Comparison of ENCODE assay signal across 25 mouse cellular contexts in genomic region chr12:70040981-70041380, GRCm38 (mm10).
"Had no signal": no experiment of that assay in that cellular context is flagged by ENCODE, and none has a peak within 500 bp of the region (broad histone marks: within the 10 kb centered on the region; RNA-seq: fewer than 3 reads in every experiment).

No protein-coding gene starts in this region.

- H3K9me3 ChIP-seq: heart, embryonic 15.5 days; hindbrain, embryonic 13.5 days; hindbrain, embryonic 15.5 days; intestine, embryonic 15.5 days; limb, embryonic 13.5 days; limb, embryonic 15.5 days; liver, embryonic 12.5 days had no signal

- H3K4me1 ChIP-seq: heart, embryonic 13.5 days; heart, embryonic 15.5 days; hindbrain, embryonic 13.5 days; hindbrain, embryonic 15.5 days; intestine, embryonic 15.5 days; limb, embryonic 13.5 days; limb, embryonic 15.5 days; liver, embryonic 12.5 days had no signal

- DNase-seq: gastrocnemius, postnatal 14 days; gastrocnemius, postnatal 36 days; heart, adult 18-20 months; heart, postnatal 14 days; heart, postnatal 36 days; kidney, adult 18-20 months; kidney, adult 8-10 months; kidney, postnatal 10 days; kidney, postnatal 25 days; layer of hippocampus, adult 9-11 months; layer of hippocampus, postnatal 36 days; left cerebral cortex, postnatal 4 days; lung, adult 18-20 months had no signal

- H3K4me2 ChIP-seq: heart, embryonic 11.5 days; heart, embryonic 13.5 days; heart, embryonic 15.5 days; hindbrain, embryonic 13.5 days; hindbrain, embryonic 15.5 days; intestine, embryonic 15.5 days; limb, embryonic 13.5 days; limb, embryonic 15.5 days; liver, embryonic 12.5 days had no signal

- H3K27ac ChIP-seq: heart, embryonic 13.5 days; heart, embryonic 15.5 days; hindbrain, embryonic 13.5 days; hindbrain, embryonic 15.5 days; hindbrain, postnatal 0 days; intestine, embryonic 15.5 days; limb, embryonic 13.5 days; limb, embryonic 15.5 days; liver, embryonic 12.5 days; liver, embryonic 14.5 days had no signal

- H3K9ac ChIP-seq: heart, embryonic 13.5 days; heart, embryonic 15.5 days; hindbrain, embryonic 13.5 days; hindbrain, embryonic 15.5 days; intestine, embryonic 15.5 days; limb, embryonic 13.5 days; limb, embryonic 15.5 days; liver, embryonic 12.5 days; liver, embryonic 14.5 days had no signal

- H3K4me3 ChIP-seq: heart, embryonic 13.5 days; heart, embryonic 15.5 days; hindbrain, embryonic 13.5 days; hindbrain, embryonic 15.5 days; intestine, embryonic 15.5 days; limb, embryonic 13.5 days; limb, embryonic 15.5 days; liver, embryonic 12.5 days had no signal

- H3K27me3 ChIP-seq: heart, embryonic 13.5 days; heart, embryonic 15.5 days; hindbrain, embryonic 13.5 days; hindbrain, embryonic 15.5 days; intestine, embryonic 15.5 days; limb, embryonic 13.5 days; limb, embryonic 15.5 days; liver, embryonic 12.5 days had no signal

- ATAC-seq: hindbrain, postnatal 0 days; intestine, embryonic 15.5 days; intestine, postnatal 0 days; liver, embryonic 12.5 days had no signal
